13 mouse cellular contexts compared by ENCODE assay signal in the genomic region with DNA sequence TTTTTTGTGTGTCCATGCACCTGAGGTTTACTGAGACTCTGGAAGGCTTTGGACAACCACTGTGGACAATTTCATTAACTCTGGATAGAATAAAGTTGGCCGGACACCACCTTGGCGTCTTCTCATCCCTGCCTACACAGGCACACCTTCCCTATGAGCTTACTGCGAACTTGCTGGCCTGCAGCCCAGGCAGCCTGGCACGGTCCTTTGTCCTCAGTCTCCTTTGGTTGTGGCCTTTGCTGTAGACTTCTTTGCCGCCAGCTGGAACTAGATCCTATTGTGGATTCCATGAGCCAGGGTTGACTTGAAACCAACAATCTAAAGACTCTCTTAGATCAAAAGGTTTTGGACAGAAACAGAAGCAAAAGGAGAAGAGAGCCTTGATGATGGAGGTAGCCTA. TPM values are rescaled to one million over a fixed set of nuclear protein-coding genes. Genes with fewer than 3 reads are reported as not detected.
DNase-seq lines count a peak whose midpoint lies in the region; ATAC-seq lines count a peak whose summit lies in the region.
"Had no signal": no experiment of that assay in that cellular context is flagged by ENCODE, and none has a peak within 500 bp of the region (broad histone marks: within the 10 kb centered on the region; RNA-seq: fewer than 3 reads in every experiment).

No protein-coding gene starts in this region.

- ATAC-seq in cerebellum, adult (ENCODE audit: insufficient number of reproducible peaks, low FRiP score, low TSS enrichment): peak; percentile 88
- ATAC-seq: forebrain, embryonic 13.5 days had no signal

- no peak for DNase-seq in cerebellum, postnatal 4 days (ENCODE audit: low spot score in 2 of 2)
- peak; percentile 18 for DNase-seq in kidney, adult 9 months
- no peak for DNase-seq in kidney, postnatal 4 days
- peak; percentile 87 to 90 for DNase-seq in cerebellum, adult 18-20 months
- peak; percentile 26 for DNase-seq in gonadal fat pad, adult 2 months (ENCODE audit: low read depth)
- DNase-seq in lung, postnatal 36 days: no peak
- DNase-seq in retina, postnatal 1 day: no peak
- DNase-seq: gastrocnemius, postnatal 10 days; lung, adult 2 months; right cerebral cortex, postnatal 25 days; thymus, postnatal 25 days had no signal

RNA-seq across cellular contexts. Expression of a gene that starts 45.2 kb away (rescaled TPM):
- polyA plus RNA-seq in gonadal fat pad, adult 2 months (2012; rRNA removed): 22.6 and 25.6 TPM in 2 replicates

RNA-seq across cellular contexts. Expression of a gene that starts 59.4 kb away (rescaled TPM):
- polyA plus RNA-seq in gonadal fat pad, adult 2 months (2012; rRNA removed): 11.3 and 12.3 TPM in 2 replicates

Comparison
In these comparisons a context has a peak if more than half of its experiments do, and no peak if none do; other contexts are left out.
1. DNase-seq: peak in kidney, adult 9 months (single experiment), cerebellum, adult 18-20 months (2 of 2) and gonadal fat pad, adult 2 months (single experiment); none in cerebellum, postnatal 4 days (0 of 2), kidney, postnatal 4 days (0 of 2), lung, postnatal 36 days (single experiment) and retina, postnatal 1 day (single experiment).